In the genomic region with DNA sequence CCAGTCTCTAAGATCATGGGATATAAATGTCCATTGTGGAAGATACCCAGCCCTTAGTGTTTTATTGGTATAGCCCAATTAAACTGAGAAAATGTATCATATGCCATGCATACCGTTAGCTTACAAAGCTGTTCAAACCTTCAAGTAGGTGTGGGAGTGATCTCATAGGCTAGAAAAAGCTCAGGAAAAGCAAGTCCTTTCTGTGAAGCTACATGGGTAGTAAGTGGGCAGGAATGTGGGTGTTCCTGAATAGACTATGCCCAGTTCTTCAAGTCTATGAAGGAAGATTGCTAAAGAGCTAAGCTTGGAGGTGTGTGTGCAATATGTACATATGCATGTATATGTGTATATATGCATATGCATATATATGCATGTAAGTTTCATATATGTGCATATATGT, we compare ENCODE assay signal across 35 mouse cellular contexts.
"Had no signal": no experiment of that assay in that cellular context is flagged by ENCODE, and none has a peak within 500 bp of the region (broad histone marks: within the 10 kb centered on the region; RNA-seq: fewer than 3 reads in every experiment).

No protein-coding gene starts in this region.

- H3K27ac ChIP-seq: heart, embryonic 10.5 days; heart, embryonic 13.5 days; heart, embryonic 15.5 days; hindbrain, embryonic 10.5 days; hindbrain, embryonic 12.5 days; hindbrain, embryonic 13.5 days; hindbrain, embryonic 15.5 days; hindbrain, postnatal 0 days; intestine, embryonic 15.5 days; kidney, embryonic 15.5 days; kidney, postnatal 0 days; layer of hippocampus, adult 2 months; left cerebral cortex, adult 2 months had no signal

- H3K9me3 ChIP-seq: heart, embryonic 10.5 days; heart, embryonic 12.5 days; heart, embryonic 13.5 days; heart, embryonic 15.5 days; hindbrain, embryonic 10.5 days; hindbrain, embryonic 12.5 days; hindbrain, embryonic 13.5 days; hindbrain, embryonic 15.5 days; intestine, embryonic 15.5 days; kidney, embryonic 15.5 days had no signal

- H3K9ac ChIP-seq: heart, embryonic 12.5 days; heart, embryonic 13.5 days; heart, embryonic 15.5 days; hindbrain, embryonic 12.5 days; hindbrain, embryonic 13.5 days; hindbrain, embryonic 15.5 days; intestine, embryonic 15.5 days; kidney, embryonic 15.5 days had no signal

- H3K4me3 ChIP-seq: heart, embryonic 10.5 days; heart, embryonic 12.5 days; heart, embryonic 13.5 days; heart, embryonic 15.5 days; hindbrain, embryonic 10.5 days; hindbrain, embryonic 12.5 days; hindbrain, embryonic 13.5 days; hindbrain, embryonic 15.5 days; intestine, embryonic 15.5 days; kidney, embryonic 15.5 days; layer of hippocampus, adult 2 months; left cerebral cortex, adult 2 months had no signal

- H3K4me1 ChIP-seq: heart, embryonic 10.5 days; heart, embryonic 12.5 days; heart, embryonic 13.5 days; heart, embryonic 15.5 days; hindbrain, embryonic 10.5 days; hindbrain, embryonic 12.5 days; hindbrain, embryonic 13.5 days; hindbrain, embryonic 15.5 days; intestine, embryonic 15.5 days; kidney, embryonic 15.5 days had no signal

- ATAC-seq: hindbrain, embryonic 16.5 days; hindbrain, postnatal 0 days; inflammation-experienced regulatory T-cells, adult 6 months; intestine, embryonic 15.5 days; intestine, embryonic 16.5 days; intestine, postnatal 0 days had no signal

- H3K27me3 ChIP-seq: heart, embryonic 12.5 days; heart, embryonic 13.5 days; heart, embryonic 15.5 days; hindbrain, embryonic 12.5 days; hindbrain, embryonic 13.5 days; hindbrain, embryonic 15.5 days; intestine, embryonic 15.5 days; kidney, embryonic 15.5 days had no signal

- H3K36me3 ChIP-seq: heart, embryonic 10.5 days; heart, embryonic 12.5 days; heart, embryonic 13.5 days; heart, embryonic 15.5 days; hindbrain, embryonic 10.5 days; hindbrain, embryonic 12.5 days; hindbrain, embryonic 13.5 days; hindbrain, embryonic 15.5 days; intestine, embryonic 15.5 days; kidney, embryonic 15.5 days had no signal

- DNase-seq: heart, postnatal 10 days; heart, postnatal 14 days; heart, postnatal 36 days; heart, postnatal 4 days; kidney, adult 11 months; kidney, adult 18-20 months; kidney, adult 2 months; kidney, adult 8-10 months; kidney, adult 9 months; kidney, postnatal 10 days; kidney, postnatal 14 days; kidney, postnatal 25 days; kidney, postnatal 36 days; kidney, postnatal 4 days; layer of hippocampus, adult 9-11 months; layer of hippocampus, postnatal 36 days had no signal

- H3K4me2 ChIP-seq: heart, embryonic 11.5 days; heart, embryonic 12.5 days; heart, embryonic 13.5 days; heart, embryonic 15.5 days; hindbrain, embryonic 12.5 days; hindbrain, embryonic 13.5 days; hindbrain, embryonic 15.5 days; intestine, embryonic 15.5 days; kidney, embryonic 15.5 days had no signal
